ENCODE assay signal across 17 mouse cellular contexts in genomic region chr12:98536036-98536435, GRCm38 (mm10). TPM values are rescaled to one million over a fixed set of nuclear protein-coding genes. Genes with fewer than 3 reads are reported as not detected.
A peak's percentile ranks its signal among the peaks of the same experiment; 100 is the strongest.
DNase-seq lines count a peak whose midpoint lies in the region; ATAC-seq and TF ChIP-seq lines count a peak whose summit lies in the region.
"Had no signal": no experiment of that assay in that cellular context is flagged by ENCODE, and none has a peak within 500 bp of the region (broad histone marks: within the 10 kb centered on the region; RNA-seq: fewer than 3 reads in every experiment).

No protein-coding gene starts in this region.

- no peak for TF ChIP-seq POLR2A in lung, adult 2 months (IDR thresholded peaks at IDR 0.05; ENCODE audit: borderline replicate concordance, extremely low read depth, low read depth, low read length)

- ATAC-seq in forebrain, embryonic 13.5 days, result 0 out of 2 replicates have a peak, but pooled peaks have one; percentile 33
- ATAC-seq in forebrain, embryonic 11.5 days (replicated peaks; ENCODE audit: low FRiP score), result no peak
- ATAC-seq: liver, postnatal 0 days had no signal

- no peaks in the 10 kb centered on the region for H3K27me3 ChIP-seq in forebrain, embryonic 13.5 days
- no peaks in the 10 kb centered on the region for H3K27me3 ChIP-seq in forebrain, embryonic 11.5 days (ENCODE audit: control insufficient read depth, insufficient read depth, low read length)
- H3K27me3 ChIP-seq in embryonic facial prominence, embryonic 10.5 days (replicated peaks; ENCODE audit: low read depth, poor library complexity, severe bottlenecking), result no peaks in the 10 kb centered on the region
- H3K27me3 ChIP-seq: embryonic facial prominence, embryonic 13.5 days; neural tube, embryonic 13.5 days had no signal

- H3K9me3 ChIP-seq in forebrain, embryonic 13.5 days (replicated peaks), result no peaks in the 10 kb centered on the region
- no peaks in the 10 kb centered on the region for H3K9me3 ChIP-seq in forebrain, embryonic 11.5 days (ENCODE audit: control insufficient read depth, low read length)
- no peaks in the 10 kb centered on the region for H3K9me3 ChIP-seq in embryonic facial prominence, embryonic 10.5 days
- H3K9me3 ChIP-seq: embryonic facial prominence, embryonic 13.5 days; limb, embryonic 10.5 days; neural tube, embryonic 13.5 days had no signal

- peaks cover 7% of the 10 kb centered on the region for H3K4me1 ChIP-seq in forebrain, embryonic 13.5 days
- H3K4me1 ChIP-seq in forebrain, embryonic 11.5 days (replicated peaks; ENCODE audit: control insufficient read depth, insufficient read depth, low read length), result no peaks in the 10 kb centered on the region
- H3K4me1 ChIP-seq in embryonic facial prominence, embryonic 10.5 days, result no peaks in the 10 kb centered on the region
- H3K4me1 ChIP-seq in lung, adult 2 months (ENCODE audit: control insufficient read depth, insufficient read depth, low read length), result no peaks in the 10 kb centered on the region; the same call in 1 of the 2 replicates
- H3K4me1 ChIP-seq: embryonic facial prominence, embryonic 13.5 days; limb, embryonic 10.5 days had no signal

- WGBS in forebrain, embryonic 13.5 days, result 90% methylated on average over 6 of the region's 6 CpGs
- 87% methylated on average over 6 of the region's 6 CpGs for WGBS in forebrain, embryonic 11.5 days
- 85% methylated on average over 6 of the region's 6 CpGs for WGBS in embryonic facial prominence, embryonic 10.5 days
- 62% methylated on average over 6 of the region's 6 CpGs for WGBS in lung, adult 2 months

- no peak overlapping the region for H3K4me2 ChIP-seq in forebrain, embryonic 13.5 days
- H3K4me2 ChIP-seq in forebrain, embryonic 11.5 days (ENCODE audit: low read depth, low read length, severe bottlenecking), result no peak overlapping the region
- H3K4me2 ChIP-seq: embryonic facial prominence, embryonic 13.5 days; neural tube, embryonic 13.5 days had no signal

- peaks cover 60% of the 10 kb centered on the region for H3K36me3 ChIP-seq in forebrain, embryonic 13.5 days (ENCODE audit: poor library complexity, severe bottlenecking)
- H3K36me3 ChIP-seq in forebrain, embryonic 11.5 days (ENCODE audit: control insufficient read depth, insufficient read depth, low read length), result no peaks in the 10 kb centered on the region; the same call in 1 of the 2 replicates
- H3K36me3 ChIP-seq in embryonic facial prominence, embryonic 10.5 days (replicated peaks), result no peaks in the 10 kb centered on the region
- H3K36me3 ChIP-seq: embryonic facial prominence, embryonic 13.5 days; limb, embryonic 10.5 days; neural tube, embryonic 13.5 days had no signal

- H3K27ac ChIP-seq in forebrain, embryonic 13.5 days, result no peak overlapping the region
- H3K27ac ChIP-seq in forebrain, embryonic 11.5 days (ENCODE audit: low read depth, low read length), result no peak overlapping the region
- peak overlapping the region; percentile 20 for H3K27ac ChIP-seq in left cerebral cortex, adult 2 months
- H3K27ac ChIP-seq in embryonic facial prominence, embryonic 10.5 days (replicated peaks), result no peak overlapping the region
- H3K27ac ChIP-seq: embryonic facial prominence, embryonic 13.5 days; kidney, postnatal 0 days; limb, embryonic 10.5 days; neural tube, embryonic 13.5 days had no signal

- no peak for TF ChIP-seq CTCF in left cerebral cortex, adult 2 months (IDR thresholded peaks at IDR 0.05)
- no peak for TF ChIP-seq CTCF in lung, adult 2 months (IDR thresholded peaks at IDR 0.05; ENCODE audit: insufficient read depth, low read length)

- intact Hi-C loops in left cerebral cortex, adult 2 months (cut with DNase I), result no loop called here
- intact Hi-C loops in left cerebral cortex, postnatal 36 days (cut with DNase I), result loop anchor here (5.0 kb wide), 1 partner anchor 36 kb away; no protein-coding TSS in a partner anchor

- DNase-seq in forebrain, embryonic 11.5 days (ENCODE audit: low spot score), result no peak
- DNase-seq in left cerebral cortex, adult 2 months (ENCODE audit: extremely low spot score in 1 of 2, low spot score in 2 of 2), result no peak
- DNase-seq in left cerebral cortex, postnatal 36 days (ENCODE audit: low spot score in 2 of 2), result no peak
- DNase-seq in cerebellum, adult 11-12 months, result peak; percentile 76
- peak; percentile 50 to 57 for DNase-seq in cerebellum, postnatal 36 days
- no peak for DNase-seq in embryonic facial prominence, embryonic 10.5 days (ENCODE audit: low spot score)
- DNase-seq in lung, adult 2 months, result no peak
- DNase-seq: adrenal gland, postnatal 25 days; kidney, adult 11 months; liver, postnatal 0 days; thymus, adult 2 months had no signal

- no peak overlapping the region for H3K4me3 ChIP-seq in forebrain, embryonic 13.5 days
- no peak overlapping the region for H3K4me3 ChIP-seq in forebrain, embryonic 11.5 days (ENCODE audit: low read depth, low read length)
- no peak overlapping the region for H3K4me3 ChIP-seq in left cerebral cortex, adult 2 months
- H3K4me3 ChIP-seq in embryonic facial prominence, embryonic 10.5 days, result no peak overlapping the region
- H3K4me3 ChIP-seq in lung, adult 2 months (replicated peaks; ENCODE audit: extremely low read depth, low read depth, low read length), result no peak overlapping the region
- H3K4me3 ChIP-seq: embryonic facial prominence, embryonic 13.5 days; limb, embryonic 10.5 days; neural tube, embryonic 13.5 days had no signal

- no peak overlapping the region for H3K9ac ChIP-seq in forebrain, embryonic 13.5 days
- no peak overlapping the region for H3K9ac ChIP-seq in forebrain, embryonic 11.5 days (ENCODE audit: low read length)
- H3K9ac ChIP-seq: embryonic facial prominence, embryonic 13.5 days; liver, postnatal 0 days; neural tube, embryonic 13.5 days had no signal

RNA-seq across cellular contexts. Expression of gene Kcnk10, which starts 42.1 kb away (rescaled TPM):
- 49.1 and 50.9 TPM in 2 replicates for polyA plus RNA-seq in forebrain, embryonic 13.5 days (2015; fragmentation: Nextera tagmentation; extraction: Ambion mirVana)
- polyA plus RNA-seq in forebrain, embryonic 11.5 days (2014; fragmentation: Nextera tagmentation; extraction: Ambion mirVana), result 38.5 and 39.2 TPM in 2 replicates
- 10 to 100 TPM; 15.9 to 18.1 TPM for total RNA-seq in left cerebral cortex, adult 2 months (2021)
- total RNA-seq in left cerebral cortex, postnatal 36 days (2021), result 10 to 100 TPM; 13.0 to 13.7 TPM
- polyA plus RNA-seq in embryonic facial prominence, embryonic 10.5 days (2016; fragmentation: Nextera tagmentation; extraction: Ambion mirVana), result 4.3 and 6.9 TPM in 2 replicates
- 0.01 and 0.08 TPM in 2 replicates for polyA plus RNA-seq in lung, adult 2 months (2012; rRNA removed)
- total RNA-seq: adrenal gland, postnatal 25 days; hematopoietic stem cell, adult 5-6 weeks had no signal

Comparison
In these comparisons a context has a peak if more than half of its experiments do, and no peak if none do; other contexts are left out.
1. DNase-seq: peak in cerebellum, adult 11-12 months (single experiment) and cerebellum, postnatal 36 days (2 of 2); none in forebrain, embryonic 11.5 days (single experiment), left cerebral cortex, adult 2 months (0 of 2), left cerebral cortex, postnatal 36 days (0 of 2), embryonic facial prominence, embryonic 10.5 days (single experiment) and lung, adult 2 months (single experiment).